Mouse (Mus musculus) layer of hippocampus, postnatal 25 days (tissue): ENCODE data around the gene Eipr1. TPM values are rescaled to one million over a fixed set of nuclear protein-coding genes. Genes with fewer than 3 reads are reported as not detected.

Source experiments
- DNase-seq, 2 experiments: peaks; one replicate each; pipeline ENCODE4 v3.0.0; 2022; ENCODE audit warnings: mixed read lengths in 2 of 2, low spot score in 1 of 2; ENCODE audit errors: extremely low spot score in 1 of 2
- total RNA-seq, 2 experiments: library from RNA; stranded (reverse); gene quantifications; 2 replicates each; pipeline ENCODE4 v1.2.3; 2021

Eipr1 gene
- total RNA-seq, 2 experiments from 2014 or later: 48.8 to 52.1 TPM

DNA sequence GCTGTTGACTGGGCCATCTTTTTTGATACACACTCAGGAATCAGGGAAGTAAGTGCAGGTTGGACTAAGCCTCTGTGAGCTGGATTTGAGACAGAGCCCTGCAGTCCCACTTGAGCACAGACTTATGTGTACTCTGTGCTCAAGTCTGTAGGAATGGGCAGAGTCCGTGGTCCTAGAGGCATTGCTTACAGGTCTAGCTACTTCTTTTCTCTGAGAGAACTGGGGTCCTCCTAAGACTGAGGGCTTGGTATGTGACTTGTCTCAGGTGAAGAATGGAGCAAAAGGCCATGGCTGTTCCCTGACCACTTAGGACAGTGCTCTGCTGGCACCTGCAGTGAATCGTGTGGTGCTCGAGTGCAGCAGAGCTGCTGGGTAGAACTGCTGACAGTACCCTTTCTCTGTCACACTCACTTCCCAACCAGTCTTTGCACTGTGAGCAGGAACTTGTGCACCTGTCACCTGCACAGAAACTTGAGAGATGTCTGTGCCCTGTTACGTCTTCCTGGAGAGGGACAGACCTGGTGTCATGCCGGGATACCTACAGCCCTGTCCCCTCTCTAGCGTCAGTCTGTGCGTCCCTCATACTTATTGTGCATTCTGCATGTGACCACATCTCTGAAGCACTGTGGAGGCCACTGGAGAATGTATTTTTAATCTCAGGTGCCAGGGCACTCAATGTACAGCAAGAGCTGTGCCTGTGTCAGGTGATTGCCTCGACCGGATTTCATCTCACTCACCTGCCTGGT, 65.3 kb downstream of the Eipr1 start:
- DNase-seq: no peak

DNA sequence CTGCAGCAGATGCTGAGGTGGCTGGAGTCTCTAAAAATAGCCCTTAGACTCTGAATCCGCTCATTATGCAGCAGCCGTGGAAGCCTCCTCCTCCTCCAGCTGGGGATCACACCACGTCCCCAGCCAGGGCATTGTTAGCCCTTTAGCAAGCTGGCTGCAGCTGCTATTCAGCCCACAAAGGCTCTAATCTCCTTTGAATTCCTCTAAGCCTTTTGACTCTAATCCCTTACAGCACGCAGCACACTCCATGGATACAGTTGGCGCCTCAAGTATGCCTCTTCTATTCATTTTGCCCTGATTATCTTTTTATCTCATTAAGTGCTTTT, 65.8 kb downstream of the Eipr1 start:
- DNase-seq: no peak

DNA sequence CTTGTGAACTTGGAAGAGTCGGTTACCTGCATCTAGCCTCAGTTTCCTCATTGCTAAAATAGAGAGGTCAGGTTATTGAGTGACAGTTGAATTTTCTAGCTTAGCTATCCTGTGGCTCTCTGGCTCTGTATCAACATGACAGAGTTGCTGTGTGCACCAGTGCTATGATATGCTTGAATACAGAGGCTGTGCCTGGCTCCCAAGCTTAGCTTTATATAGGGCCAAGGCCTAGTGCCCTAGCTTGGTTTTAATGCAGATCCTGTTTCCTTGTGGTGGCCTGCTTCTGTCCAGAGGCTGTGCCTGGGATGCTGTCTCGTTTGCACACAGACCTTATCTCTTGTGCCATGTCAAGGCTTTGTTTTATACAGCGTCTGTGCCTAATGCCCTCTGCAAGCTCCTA, 66.3 kb downstream of the Eipr1 start:
- no peak for DNase-seq

- DNase-seq: no peak
Observed at GRCm38 (mm10) chr12:28823518-28823917, 71.9 kb downstream of the Eipr1 start.

DNA sequence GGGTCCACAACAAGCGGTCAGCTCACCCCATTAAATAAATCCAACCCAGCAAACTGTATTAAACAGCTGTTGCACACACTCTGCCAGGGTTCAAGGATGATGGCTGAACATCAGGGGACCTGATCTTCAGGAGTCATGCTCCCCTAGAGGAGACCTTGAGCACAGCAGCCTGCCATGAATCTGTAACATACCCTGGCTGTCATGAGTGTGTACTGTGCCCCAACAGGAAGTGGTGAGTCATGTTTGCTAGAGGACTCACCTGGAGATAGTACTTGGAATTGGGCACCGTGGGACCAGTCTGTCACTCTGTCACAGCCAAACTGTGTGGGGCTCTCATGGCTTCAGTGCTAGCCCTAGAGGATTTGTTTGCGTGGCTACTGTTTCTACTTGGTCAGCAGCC, 77.9 kb downstream of the Eipr1 start:
- no peak for DNase-seq

- no peak for DNase-seq
Observed at GRCm38 (mm10) chr12:28830471-28830870, 78.9 kb downstream of the Eipr1 start.

DNA sequence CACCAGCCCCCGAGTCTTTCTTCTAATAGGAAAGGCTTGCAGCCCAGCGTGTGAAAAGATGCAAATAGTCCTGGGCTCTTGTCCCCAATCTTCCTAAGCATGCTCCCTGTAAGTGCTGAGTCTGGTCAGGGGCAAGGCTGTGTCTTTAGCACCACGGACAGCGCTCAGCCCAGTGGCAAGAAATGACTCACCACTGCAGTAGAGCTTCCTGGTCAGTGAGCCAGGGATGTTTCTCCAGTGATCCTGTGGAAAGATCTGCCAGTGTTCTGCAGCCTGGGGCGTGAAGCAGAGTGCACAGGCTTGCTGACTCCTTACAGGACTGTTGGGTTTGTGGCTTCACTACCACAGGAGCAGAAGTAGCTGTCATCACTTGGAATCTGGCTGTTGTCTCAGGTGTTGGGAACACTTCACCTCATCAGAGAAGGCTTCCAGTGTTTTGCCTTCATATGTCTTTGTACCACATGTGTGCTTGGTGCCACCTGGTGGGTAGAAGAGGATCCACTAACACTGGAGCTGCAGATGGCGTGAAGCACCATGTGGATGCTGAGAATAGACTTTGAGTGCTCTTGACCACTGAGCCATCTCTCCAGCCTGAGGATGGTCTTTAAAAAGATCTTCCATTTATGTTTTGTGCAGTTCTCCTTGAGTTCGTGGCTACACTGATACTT, 79.6 kb downstream of the Eipr1 start:
- DNase-seq: peak in 1 of 2 experiments; percentile 47

DNA sequence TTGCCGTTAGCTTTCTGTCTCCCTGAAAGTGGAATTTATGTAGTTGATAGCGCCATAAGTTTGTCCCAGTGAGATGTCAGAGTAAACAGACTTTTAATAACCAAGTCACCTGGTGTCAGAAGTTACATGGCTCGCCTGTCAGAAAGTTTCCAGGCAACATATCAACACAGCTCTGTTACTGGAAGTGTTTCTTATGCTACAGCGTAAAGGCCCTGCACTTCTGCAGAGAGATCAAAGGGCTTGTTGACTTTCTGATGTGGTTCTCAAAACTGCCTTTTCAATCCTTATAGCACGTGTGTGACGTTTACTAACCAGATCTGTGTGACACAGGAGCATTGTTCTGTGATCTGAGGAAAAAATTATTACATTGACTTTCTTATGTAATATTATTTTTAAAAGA, 82.7 kb downstream of the Eipr1 start:
- no peak for DNase-seq

- DNase-seq: no peak
Observed at GRCm38 (mm10) chr12:28835683-28836082, 84.1 kb downstream of the Eipr1 start.

- no peak for DNase-seq
Observed at GRCm38 (mm10) chr12:28838268-28838667, 86.7 kb downstream of the Eipr1 start.

DNA sequence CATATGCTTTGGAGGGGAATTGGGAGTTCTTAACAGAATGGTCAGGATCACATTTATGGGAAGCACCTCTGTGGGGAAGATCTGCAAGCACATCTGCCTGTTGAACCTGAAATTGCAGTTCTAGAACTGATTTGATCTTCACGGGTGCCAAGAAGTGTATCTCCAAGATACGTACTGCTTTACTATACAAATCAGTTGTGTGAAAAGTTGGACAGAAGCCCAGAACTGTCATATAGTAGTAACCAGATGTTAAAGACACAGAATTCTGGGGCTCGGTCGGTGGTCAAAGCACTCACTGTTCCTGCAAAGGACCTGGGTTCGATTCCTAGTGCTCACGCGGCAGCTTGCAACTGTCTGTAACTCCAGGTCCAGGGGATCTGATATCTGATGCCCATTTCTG, 87.4 kb downstream of the Eipr1 start:
- DNase-seq: no peak

GRCm38 (mm10) chr12:28841179-28841698, 89.6 kb downstream of the Eipr1 start:
- no peak for DNase-seq

DNA sequence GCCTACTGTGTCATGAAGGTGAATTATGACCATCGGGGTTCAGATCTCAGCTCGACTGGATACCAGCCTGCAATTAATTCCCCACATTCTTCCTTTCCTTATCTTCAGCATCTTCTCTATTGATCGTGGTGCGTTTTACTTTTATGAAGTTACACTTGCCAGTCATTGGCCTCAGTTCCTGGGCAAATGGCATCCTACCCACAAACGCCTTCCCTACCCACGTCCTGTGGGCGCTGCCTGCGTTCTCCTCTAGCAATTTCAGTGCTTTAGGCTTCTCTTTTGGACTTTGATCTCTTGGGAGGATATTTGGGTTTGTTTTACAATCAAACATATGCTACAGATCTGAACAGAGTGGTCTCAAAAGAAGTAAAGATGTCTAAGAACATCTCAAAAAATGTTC, 94.2 kb downstream of the Eipr1 start:
- DNase-seq: no peak

GRCm38 (mm10) chr12:28847401-28847800, 95.8 kb downstream of the Eipr1 start:
- no peak for DNase-seq

DNA sequence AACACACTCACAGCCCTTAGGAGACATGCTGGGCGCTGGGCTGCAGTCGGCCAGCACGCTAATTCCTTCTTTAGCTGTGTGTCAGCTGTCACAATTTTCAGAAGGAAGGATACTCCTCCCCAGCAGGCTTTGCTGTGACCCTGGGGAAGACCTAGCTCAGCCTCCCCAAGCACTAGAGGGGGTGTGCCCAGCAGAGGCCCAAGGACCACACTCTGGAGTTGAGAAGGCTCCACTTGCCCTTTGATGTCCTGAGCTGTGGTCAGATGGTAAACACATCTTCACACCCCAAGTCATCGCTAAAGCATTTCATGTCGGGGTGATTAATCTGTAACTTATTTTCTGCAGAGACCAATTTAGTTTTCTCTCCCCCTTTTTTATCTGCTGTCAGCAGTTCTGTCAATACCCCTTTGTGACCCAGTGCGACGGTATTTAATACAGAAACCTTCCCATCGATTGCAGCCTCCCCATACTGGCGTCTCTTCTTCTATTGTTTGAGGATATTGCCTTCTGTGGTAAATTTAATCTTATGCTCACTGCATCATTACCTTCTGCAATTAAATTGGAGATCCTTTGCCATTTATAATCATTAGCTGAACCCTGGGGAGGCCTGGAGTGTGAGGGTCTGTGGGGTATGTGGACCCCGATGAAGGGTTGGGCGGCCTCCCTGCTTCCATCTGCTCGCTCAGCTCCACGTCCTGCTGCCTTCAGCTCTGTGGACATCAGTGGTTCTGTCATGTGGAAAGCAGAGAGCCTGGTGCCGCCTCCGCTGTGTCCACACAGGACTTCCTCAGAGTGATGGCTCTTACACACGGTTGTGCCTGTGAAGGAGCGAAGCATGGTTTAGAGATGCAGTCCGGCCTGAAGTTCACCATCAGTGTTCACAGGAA, 97.4 kb downstream of the Eipr1 start:
- no peak for DNase-seq

DNA sequence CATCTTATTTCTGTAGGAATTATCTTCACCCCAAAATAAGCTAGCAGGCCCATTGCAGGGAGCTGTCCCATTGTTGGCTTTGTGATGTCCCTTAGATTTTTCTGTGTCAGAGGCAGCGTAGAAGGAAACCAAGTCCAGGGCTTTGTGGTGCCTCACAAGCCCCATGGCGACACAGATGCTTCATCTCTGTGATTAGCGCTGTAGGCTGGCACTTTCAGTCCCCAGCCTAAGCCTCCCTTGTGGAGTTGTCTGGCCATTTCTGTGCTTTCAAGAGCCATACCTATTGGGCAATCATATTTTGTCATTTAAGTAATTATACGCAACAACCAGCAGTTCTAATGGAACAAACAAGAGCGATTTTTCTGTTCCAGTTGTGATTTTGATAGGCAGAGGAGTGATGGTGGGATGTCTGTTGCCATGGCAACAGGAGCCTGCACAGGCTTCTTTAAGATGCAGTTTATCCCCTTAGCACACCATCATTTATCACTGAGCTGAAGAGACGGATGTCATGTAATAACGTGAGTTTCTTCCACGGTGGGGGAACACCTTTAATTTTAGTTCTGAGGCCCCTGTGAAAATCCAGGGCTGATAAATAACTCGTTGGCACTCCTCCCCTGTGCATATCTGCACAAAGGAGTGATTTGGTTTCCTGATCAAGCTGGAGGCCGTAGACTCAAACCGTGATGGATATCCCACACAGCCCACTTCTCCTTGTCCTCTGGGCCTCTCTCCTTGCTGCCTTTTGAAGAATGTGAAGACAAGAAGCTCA, 108.1 kb downstream of the Eipr1 start:
- DNase-seq: no peak

GRCm38 (mm10) chr12:28860264-28860560, 108.6 kb downstream of the Eipr1 start:
- no peak for DNase-seq

- DNase-seq: no peak
Observed at GRCm38 (mm10) chr12:28863260-28863659, 111.7 kb downstream of the Eipr1 start.

DNA sequence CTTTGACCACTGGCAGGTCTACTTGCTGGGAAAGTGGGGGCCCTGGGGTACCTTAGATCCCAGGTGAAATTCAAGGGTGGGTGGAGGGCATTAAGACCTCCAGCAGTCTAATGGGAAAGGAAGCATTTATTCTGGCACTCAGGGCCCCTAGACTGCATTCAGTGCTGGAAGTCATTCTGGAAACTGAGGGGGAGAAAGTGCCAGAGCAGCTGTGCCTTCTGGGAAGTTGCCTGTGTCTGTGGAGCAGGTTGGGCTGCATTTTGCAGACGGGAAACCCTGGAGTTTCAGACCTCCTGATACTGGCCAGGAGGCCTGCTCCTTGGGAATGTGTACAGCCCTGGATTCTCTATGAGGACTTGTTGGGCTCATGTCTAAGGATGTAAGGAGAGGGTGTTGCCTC, 114.5 kb downstream of the Eipr1 start:
- no peak for DNase-seq

GRCm38 (mm10) chr12:28868794-28869193, 117.2 kb downstream of the Eipr1 start:
- DNase-seq: no peak

DNA sequence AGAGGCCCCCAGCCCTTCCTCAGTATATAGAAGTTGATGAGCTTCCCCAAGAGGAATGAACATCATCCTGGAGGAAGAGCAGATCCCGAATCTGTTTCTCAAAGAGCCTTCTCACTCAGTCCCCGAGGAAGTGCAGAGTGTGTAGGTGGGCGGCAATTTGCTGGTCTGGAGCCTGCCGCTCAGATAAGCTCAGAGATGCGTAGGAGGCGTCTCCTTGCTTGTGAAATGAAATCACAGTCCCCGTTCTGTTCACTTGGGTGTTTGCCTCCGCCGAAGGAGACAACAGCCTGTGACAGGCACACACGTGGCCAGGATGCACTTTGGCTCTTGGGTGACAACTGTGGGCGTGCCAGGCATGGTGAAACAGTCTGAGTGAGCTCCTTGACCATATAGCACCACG, 120.7 kb downstream of the Eipr1 start:
- DNase-seq: peak in 1 of 2 experiments; percentile 34
